Mouse (Mus musculus): ENCODE data around the gene Pan2.

- no peak for TF ChIP-seq CTCF (IDR thresholded peaks at IDR 0.05; ENCODE audit: control insufficient read depth, insufficient read depth, low read length)
- no peak for TF ChIP-seq POLR2A (IDR thresholded peaks at IDR 0.05; ENCODE audit: borderline replicate concordance, control insufficient read depth, low read depth, low read length)
These were observed 778 bp upstream of the Pan2 start for GRCm38 (mm10) chr10:128302357-128302756.

Measured in bone marrow, adult 2 months (tissue).